Mouse (Mus musculus) cortical plate, adult 2 months (tissue): ENCODE results near the gene Krcc1.

Experiments used
- CTCF ChIP-seq: fragments of 200-500 bp; IDR thresholded peaks from 2 replicates; pipeline ENCODE4 v1.5.1; 2011; ENCODE audit warnings: mild to moderate bottlenecking, control low read depth, low read length; ENCODE audit not compliant: insufficient read depth; ENCODE audit errors: extremely low read depth
- POLR2A ChIP-seq: fragments of 200-500 bp; IDR thresholded peaks from 2 replicates; pipeline ENCODE4 v1.6.1; 2011; ENCODE audit warnings: mild to moderate bottlenecking, low read length, control low read depth; ENCODE audit not compliant: insufficient read depth; ENCODE audit errors: extremely low read depth

- no peak for TF ChIP-seq POLR2A
- no peak for TF ChIP-seq CTCF
These were observed 53.3 kb downstream of the Krcc1 start for GRCm38 (mm10) chr6:71324816-71325215.
